Mouse (Mus musculus): ENCODE measurements at regions not wholly inside any gene's neighbourhood (a gene's known extent, or its start where the extent isn't known, plus 50 kb on each side); places are given as distances from the start of the nearest gene placed in this dataset.

GRCm38 (mm10) chr4:154781391-154781790 lies 55.9 kb upstream of the Ttc34 start:
- TF ChIP-seq CTCF (IDR thresholded peaks at IDR 0.05; ENCODE audit: low read depth, low read length) (no peak), TAL1 (conservative IDR thresholded peaks at IDR 0.05; ENCODE audit: low read depth, low read length) (no peak), GATA2 (IDR thresholded peaks at IDR 0.05; ENCODE audit: borderline replicate concordance, low read depth, low read length) (no peak), GATA1 (IDR thresholded peaks at IDR 0.05; ENCODE audit: borderline replicate concordance, low read length) (no peak), POLR2AphosphoS5 (IDR thresholded peaks at IDR 0.05; ENCODE audit: insufficient replicate concordance, low read depth, low read length) (no peak)
